Mouse (Mus musculus): ENCODE data around the gene Asb18. TPM values are rescaled to one million over a fixed set of nuclear protein-coding genes. Genes with fewer than 3 reads are reported as not detected.

The Asb18 gene
- polyA plus RNA-seq, 1 experiment from 2014 or later: 0.62 TPM

- no peaks in the 10 kb centered on the region for H3K36me3 ChIP-seq (ENCODE audit: control insufficient read depth, insufficient read depth, low read length)
- no peak for ATAC-seq (ENCODE audit: low read depth)
- WGBS: 41% methylated on average over 18 of the region's 18 CpGs
- H3K4me2 ChIP-seq (ENCODE audit: low read depth, low read length): no peak overlapping the region
- no peak overlapping the region for H3K4me3 ChIP-seq (ENCODE audit: low read depth, low read length)
- 0 out of 2 replicates have a peak, but pooled peaks cover 6% of the 10 kb centered on the region for H3K27me3 ChIP-seq (ENCODE audit: control insufficient read depth, insufficient read depth, low read length)
- H3K27ac ChIP-seq (ENCODE audit: low read depth, low read length): no peak overlapping the region
- no peaks in the 10 kb centered on the region for H3K9me3 ChIP-seq (ENCODE audit: control insufficient read depth, low read length)
- peaks cover 11% of the 10 kb centered on the region; the same call in 1 of the 2 replicates for H3K4me1 ChIP-seq (ENCODE audit: control insufficient read depth, insufficient read depth, low read length)
- H3K9ac ChIP-seq (replicated peaks; ENCODE audit: low read depth, low read length): no peak overlapping the region
Measured at GRCm38 (mm10) chr1:89918111-89918510, 96.4 kb downstream of the Asb18 start.

- Histone ChIP-seq H3K4me1 (ENCODE audit: control insufficient read depth, insufficient read depth, low read length) (0 out of 2 replicates have a peak, but pooled peaks cover 2% of the 10 kb centered on the region), H3K4me3 (ENCODE audit: low read depth, low read length) (no peak overlapping the region), H3K4me2 (ENCODE audit: low read depth, low read length) (no peak overlapping the region), H3K36me3 (ENCODE audit: control insufficient read depth, insufficient read depth, low read length) (no peaks in the 10 kb centered on the region), H3K27ac (ENCODE audit: low read depth, low read length) (no peak overlapping the region), H3K27me3 (ENCODE audit: control insufficient read depth, insufficient read depth, low read length) (no peaks in the 10 kb centered on the region), H3K9ac (replicated peaks; ENCODE audit: low read depth, low read length) (no peak overlapping the region), H3K9me3 (ENCODE audit: control insufficient read depth, low read length) (no peaks in the 10 kb centered on the region)
- ATAC-seq (ENCODE audit: low read depth): no peak
- WGBS: 83% methylated on average over 4 of the region's 4 CpGs
Measured at GRCm38 (mm10) chr1:89913611-89914010, 100.9 kb downstream of the Asb18 start.

GRCm38 (mm10) chr1:89912392-89912791 lies 102.1 kb downstream of the Asb18 start:
- 0 out of 2 replicates have a peak, but pooled peaks cover 2% of the 10 kb centered on the region for H3K4me1 ChIP-seq (ENCODE audit: control insufficient read depth, insufficient read depth, low read length)
- H3K36me3 ChIP-seq (ENCODE audit: control insufficient read depth, insufficient read depth, low read length): no peaks in the 10 kb centered on the region
- H3K4me3 ChIP-seq (ENCODE audit: low read depth, low read length): no peak overlapping the region
- H3K9ac ChIP-seq (replicated peaks; ENCODE audit: low read depth, low read length): no peak overlapping the region
- WGBS: 5% methylated on average over 5 of the region's 5 CpGs
- no peak overlapping the region for H3K27ac ChIP-seq (ENCODE audit: low read depth, low read length)
- ATAC-seq (ENCODE audit: low read depth): peak; percentile 58
- no peak overlapping the region for H3K4me2 ChIP-seq (ENCODE audit: low read depth, low read length)
- no peaks in the 10 kb centered on the region for H3K27me3 ChIP-seq (ENCODE audit: control insufficient read depth, insufficient read depth, low read length)
- H3K9me3 ChIP-seq (ENCODE audit: control insufficient read depth, low read length): no peaks in the 10 kb centered on the region

GRCm38 (mm10) chr1:89909796-89910195 lies 104.7 kb downstream of the Asb18 start:
- Histone ChIP-seq H3K4me2 (ENCODE audit: low read depth, low read length) (no peak overlapping the region), H3K27ac (ENCODE audit: low read depth, low read length) (no peak overlapping the region), H3K4me3 (ENCODE audit: low read depth, low read length) (no peak overlapping the region), H3K4me1 (ENCODE audit: control insufficient read depth, insufficient read depth, low read length) (0 out of 2 replicates have a peak, but pooled peaks cover 2% of the 10 kb centered on the region), H3K9me3 (ENCODE audit: control insufficient read depth, low read length) (no peaks in the 10 kb centered on the region), H3K9ac (replicated peaks; ENCODE audit: low read depth, low read length) (no peak overlapping the region), H3K27me3 (ENCODE audit: control insufficient read depth, insufficient read depth, low read length) (no peaks in the 10 kb centered on the region), H3K36me3 (ENCODE audit: control insufficient read depth, insufficient read depth, low read length) (no peaks in the 10 kb centered on the region)
- WGBS: 88% methylated on average over 8 of the region's 8 CpGs
- no peak for ATAC-seq (ENCODE audit: low read depth)

- no peak overlapping the region for H3K4me3 ChIP-seq (ENCODE audit: low read depth, low read length)
- no peak overlapping the region for H3K27ac ChIP-seq (ENCODE audit: low read depth, low read length)
- H3K9me3 ChIP-seq (ENCODE audit: control insufficient read depth, low read length): no peaks in the 10 kb centered on the region
- H3K27me3 ChIP-seq (ENCODE audit: control insufficient read depth, insufficient read depth, low read length): no peaks in the 10 kb centered on the region
- no peak overlapping the region for H3K9ac ChIP-seq (replicated peaks; ENCODE audit: low read depth, low read length)
- ATAC-seq (ENCODE audit: low read depth): no peak
- WGBS: 89% methylated on average over 1 of the region's 1 CpGs
- H3K4me2 ChIP-seq (ENCODE audit: low read depth, low read length): no peak overlapping the region
- no peaks in the 10 kb centered on the region for H3K4me1 ChIP-seq (ENCODE audit: control insufficient read depth, insufficient read depth, low read length)
- no peaks in the 10 kb centered on the region for H3K36me3 ChIP-seq (ENCODE audit: control insufficient read depth, insufficient read depth, low read length)
Measured at GRCm38 (mm10) chr1:89902641-89903040, 111.8 kb downstream of the Asb18 start.

GRCm38 (mm10) chr1:89902236-89902635 lies 112.2 kb downstream of the Asb18 start:
- no peak for ATAC-seq (ENCODE audit: low read depth)
- Histone ChIP-seq H3K4me2 (ENCODE audit: low read depth, low read length) (no peak overlapping the region), H3K27me3 (ENCODE audit: control insufficient read depth, insufficient read depth, low read length) (no peaks in the 10 kb centered on the region), H3K4me1 (ENCODE audit: control insufficient read depth, insufficient read depth, low read length) (no peaks in the 10 kb centered on the region), H3K9ac (replicated peaks; ENCODE audit: low read depth, low read length) (no peak overlapping the region), H3K4me3 (ENCODE audit: low read depth, low read length) (no peak overlapping the region), H3K27ac (ENCODE audit: low read depth, low read length) (no peak overlapping the region), H3K36me3 (ENCODE audit: control insufficient read depth, insufficient read depth, low read length) (no peaks in the 10 kb centered on the region), H3K9me3 (ENCODE audit: control insufficient read depth, low read length) (no peaks in the 10 kb centered on the region)
- 89% methylated on average over 2 of the region's 2 CpGs for WGBS

- 87% methylated on average over 4 of the region's 4 CpGs for WGBS
- Histone ChIP-seq H3K27me3 (ENCODE audit: control insufficient read depth, insufficient read depth, low read length) (no peaks in the 10 kb centered on the region), H3K27ac (ENCODE audit: low read depth, low read length) (no peak overlapping the region), H3K4me2 (ENCODE audit: low read depth, low read length) (no peak overlapping the region), H3K4me1 (ENCODE audit: control insufficient read depth, insufficient read depth, low read length) (no peaks in the 10 kb centered on the region), H3K9ac (replicated peaks; ENCODE audit: low read depth, low read length) (no peak overlapping the region), H3K9me3 (ENCODE audit: control insufficient read depth, low read length) (no peaks in the 10 kb centered on the region), H3K36me3 (ENCODE audit: control insufficient read depth, insufficient read depth, low read length) (no peaks in the 10 kb centered on the region), H3K4me3 (ENCODE audit: low read depth, low read length) (no peak overlapping the region)
- no peak for ATAC-seq (ENCODE audit: low read depth)
Measured at GRCm38 (mm10) chr1:89901381-89901780, 113.1 kb downstream of the Asb18 start.

Other genes starting within 250 kb of the Asb18 start
- 25.4 and 30.9 TPM in 2 replicates for gene Gbx2, start 83.5 kb downstream of the Asb18 start, polyA plus RNA-seq (2014; fragmentation: Nextera tagmentation; extraction: Ambion mirVana)
- 0.70 TPM in 1 of 2 replicates, not detected in the other for gene Iqca, start 138.7 kb upstream of the Asb18 start, polyA plus RNA-seq (2014; fragmentation: Nextera tagmentation; extraction: Ambion mirVana)
- 8.7 and 10.8 TPM in 2 replicates for gene Ackr3, start 189.3 kb upstream of the Asb18 start, polyA plus RNA-seq (2014; fragmentation: Nextera tagmentation; extraction: Ambion mirVana)

Data from neural tube, embryonic 14.5 days (tissue).